Mouse (Mus musculus) hindbrain, embryonic 15.5 days (tissue): Measurements from ENCODE around the gene Ffar4. TPM values are rescaled to one million over a fixed set of nuclear protein-coding genes. Genes with fewer than 3 reads are reported as not detected.

Source experiments
- ATAC-seq: fragments of 200-750 bp; cut with Nextera tagmentation; 2 replicates; pipeline ENCODE4 v1.8.0; 2017; ENCODE audit warnings: low read depth, moderate number of reproducible peaks, moderate TSS enrichment; ENCODE audit not compliant: low FRiP score
- H3K27ac ChIP-seq: fragments of 300-500 bp; sonication (generic); replicated peaks from 2 replicates; pipeline ENCODE4 v1.5.1; 2015; ENCODE audit warnings: mild to moderate bottlenecking, inconsistent platforms
- H3K27me3 ChIP-seq: fragments of 300-500 bp; sonication (generic); 2 replicates; pipeline ENCODE4 v1.6.1; 2015; ENCODE audit warnings: control low read depth, inconsistent platforms
- H3K36me3 ChIP-seq: fragments of 300-500 bp; sonication (generic); 2 replicates; pipeline ENCODE4 v1.6.1; 2015; ENCODE audit warnings: control low read depth, inconsistent platforms
- H3K4me1 ChIP-seq: fragments of 300-500 bp; sonication (generic); replicated peaks from 2 replicates; pipeline ENCODE4 v1.6.1; 2015; ENCODE audit warnings: control low read depth, inconsistent platforms
- H3K4me2 ChIP-seq: fragments of 300-500 bp; sonication (generic); 2 replicates; pipeline ENCODE4 v1.6.1; 2015; ENCODE audit warnings: moderate library complexity, mild to moderate bottlenecking, inconsistent platforms
- H3K4me3 ChIP-seq: fragments of 300-500 bp; sonication (generic); 2 replicates; pipeline ENCODE4 v1.5.1; 2015; ENCODE audit warnings: mild to moderate bottlenecking, inconsistent platforms
- H3K9ac ChIP-seq: fragments of 300-500 bp; sonication (generic); 2 replicates; pipeline ENCODE4 v1.6.1; 2015; ENCODE audit warnings: inconsistent platforms
- H3K9me3 ChIP-seq: fragments of 300-500 bp; sonication (generic); 2 replicates; pipeline ENCODE4 v1.6.1; 2016; ENCODE audit warnings: control low read depth, inconsistent platforms
- WGBS: fragments of 180-500 bp; shearing (Covaris S2); methylation state at CpG from one replicate; pipeline ENCODE4 v1.1.7; 2015; 5-methylcytosine and 5-hydroxymethylcytosine counted together
- polyA plus RNA-seq: library from polyadenylated mRNA; unstranded; fragments of >200 nt; fragmentation: Nextera tagmentation; extraction: Ambion mirVana; gene quantifications from 2 replicates; pipeline ENCODE4 v1.2.1, GENCODE M21; 2015

Gene Ffar4
- polyA plus RNA-seq, 1 experiment from 2014 or later: 0.25 TPM

DNA sequence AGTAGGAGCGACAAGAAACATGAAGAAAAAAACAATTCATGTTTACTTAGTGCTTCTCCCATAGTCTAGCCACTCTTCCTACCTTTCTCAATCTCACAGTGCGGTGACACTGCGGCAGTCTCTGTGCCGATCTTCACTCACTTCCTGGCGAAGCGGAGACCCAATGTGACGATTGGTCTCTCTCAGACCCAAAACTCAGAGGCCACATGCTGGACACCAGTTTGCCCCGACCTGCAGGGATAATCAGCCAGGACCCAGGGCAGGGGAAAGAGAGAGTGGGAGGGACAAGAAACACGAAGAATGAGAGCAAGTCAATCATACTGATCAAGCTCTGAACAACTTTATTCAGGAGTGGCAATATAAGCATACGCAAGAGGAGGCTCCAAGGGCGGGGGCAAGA lies 21.8 kb upstream of the Ffar4 start:
- no peak overlapping the region for H3K4me3 ChIP-seq
- no peaks in the 10 kb centered on the region for H3K36me3 ChIP-seq
- no peak overlapping the region for H3K9ac ChIP-seq
- H3K27me3 ChIP-seq: no peaks in the 10 kb centered on the region
- H3K27ac ChIP-seq: no peak overlapping the region
- WGBS: 85% methylated on average over 11 of the region's 11 CpGs
- H3K9me3 ChIP-seq: no peaks in the 10 kb centered on the region
- no peak overlapping the region for H3K4me2 ChIP-seq
- no peak for ATAC-seq
- no peaks in the 10 kb centered on the region for H3K4me1 ChIP-seq

DNA sequence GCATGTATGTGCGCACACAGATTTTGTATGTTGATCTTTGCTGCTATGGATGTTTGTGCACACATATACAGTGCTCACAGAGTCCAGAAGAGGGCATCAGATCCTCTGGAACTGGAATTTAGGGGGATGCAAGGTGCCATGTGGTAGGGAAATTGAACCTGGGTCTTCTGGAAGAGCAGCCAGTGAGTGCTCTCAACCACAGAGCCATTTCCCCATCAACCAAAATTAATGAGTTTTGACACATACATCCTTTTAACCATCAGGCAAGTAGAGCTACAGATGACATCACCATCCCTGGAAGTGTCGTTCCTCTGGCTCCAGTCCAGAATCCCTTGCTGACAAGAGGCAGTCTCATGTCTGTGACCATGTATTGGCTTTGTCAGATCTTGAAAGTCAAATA lies 20.6 kb upstream of the Ffar4 start:
- H3K9me3 ChIP-seq: no peaks in the 10 kb centered on the region
- no peak overlapping the region for H3K4me2 ChIP-seq
- WGBS: 74% methylated on average over 2 of the region's 2 CpGs
- H3K27ac ChIP-seq: no peak overlapping the region
- no peaks in the 10 kb centered on the region for H3K36me3 ChIP-seq
- no peaks in the 10 kb centered on the region for H3K4me1 ChIP-seq
- H3K9ac ChIP-seq: no peak overlapping the region
- ATAC-seq: no peak
- no peak overlapping the region for H3K4me3 ChIP-seq
- H3K27me3 ChIP-seq: no peaks in the 10 kb centered on the region

DNA sequence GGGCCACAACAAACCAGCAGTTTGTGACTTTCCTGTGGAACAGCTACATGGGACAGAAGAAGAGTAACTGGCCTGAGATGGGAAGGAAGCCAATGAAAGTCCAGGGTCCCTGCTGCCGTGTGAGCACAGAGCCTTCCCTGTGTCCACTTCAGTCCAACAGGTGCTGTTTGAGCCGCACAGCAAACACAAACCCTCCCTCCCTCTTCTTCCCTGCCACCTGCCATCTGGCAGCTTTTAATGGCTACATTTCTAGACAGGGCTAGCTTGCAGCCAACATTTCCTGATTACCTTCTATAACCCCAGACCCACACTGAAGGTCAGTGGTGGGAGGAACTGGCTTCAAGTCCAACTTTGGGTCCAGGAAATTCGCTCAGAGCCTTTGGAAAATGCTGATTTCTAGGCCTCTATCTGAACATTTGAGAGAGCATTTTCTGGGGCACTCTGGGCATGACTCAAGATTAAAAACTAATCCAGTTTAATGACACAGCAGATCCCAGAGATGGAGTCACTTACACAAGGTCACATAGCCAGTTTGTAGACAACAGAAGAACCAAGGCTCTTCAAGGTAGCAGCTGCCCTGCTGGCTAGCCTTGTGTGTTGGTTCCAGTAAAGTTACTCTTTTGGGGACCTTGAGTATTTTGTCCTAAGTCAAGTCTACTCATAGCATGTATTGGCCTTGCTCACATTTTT lies 18.9 kb upstream of the Ffar4 start:
- H3K4me1 ChIP-seq: no peaks in the 10 kb centered on the region
- no peaks in the 10 kb centered on the region for H3K9me3 ChIP-seq
- ATAC-seq: no peak
- no peaks in the 10 kb centered on the region for H3K36me3 ChIP-seq
- H3K4me2 ChIP-seq: no peak overlapping the region
- H3K9ac ChIP-seq: no peak overlapping the region
- no peak overlapping the region for H3K4me3 ChIP-seq
- no peak overlapping the region for H3K27ac ChIP-seq
- WGBS: 71% methylated on average over 3 of the region's 3 CpGs
- no peaks in the 10 kb centered on the region for H3K27me3 ChIP-seq

DNA sequence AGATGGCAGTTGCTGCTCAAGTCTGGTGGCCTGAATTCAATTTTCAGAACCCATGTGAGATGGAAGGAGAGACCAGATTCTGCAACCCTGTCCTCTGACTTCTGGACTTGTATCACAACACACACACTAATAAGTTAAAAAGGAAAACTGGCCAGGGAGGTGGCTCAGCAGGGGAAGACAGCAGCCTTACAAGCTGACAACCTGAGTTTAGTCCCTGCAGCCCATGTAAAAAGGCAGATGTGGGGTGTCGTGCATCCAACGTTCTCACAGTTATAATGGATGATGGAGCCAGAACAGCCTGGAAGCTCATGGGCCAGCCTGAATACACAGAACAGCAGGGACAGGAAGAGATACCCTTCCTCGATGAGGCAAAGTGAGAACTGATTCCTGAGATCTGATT lies 15.5 kb upstream of the Ffar4 start:
- no peak overlapping the region for H3K4me3 ChIP-seq
- no peaks in the 10 kb centered on the region for H3K4me1 ChIP-seq
- no peaks in the 10 kb centered on the region for H3K9me3 ChIP-seq
- H3K27me3 ChIP-seq: no peaks in the 10 kb centered on the region
- H3K27ac ChIP-seq: no peak overlapping the region
- no peak overlapping the region for H3K4me2 ChIP-seq
- WGBS: 84% methylated on average over 3 of the region's 3 CpGs
- no peaks in the 10 kb centered on the region for H3K36me3 ChIP-seq
- H3K9ac ChIP-seq: no peak overlapping the region
- ATAC-seq: no peak

DNA sequence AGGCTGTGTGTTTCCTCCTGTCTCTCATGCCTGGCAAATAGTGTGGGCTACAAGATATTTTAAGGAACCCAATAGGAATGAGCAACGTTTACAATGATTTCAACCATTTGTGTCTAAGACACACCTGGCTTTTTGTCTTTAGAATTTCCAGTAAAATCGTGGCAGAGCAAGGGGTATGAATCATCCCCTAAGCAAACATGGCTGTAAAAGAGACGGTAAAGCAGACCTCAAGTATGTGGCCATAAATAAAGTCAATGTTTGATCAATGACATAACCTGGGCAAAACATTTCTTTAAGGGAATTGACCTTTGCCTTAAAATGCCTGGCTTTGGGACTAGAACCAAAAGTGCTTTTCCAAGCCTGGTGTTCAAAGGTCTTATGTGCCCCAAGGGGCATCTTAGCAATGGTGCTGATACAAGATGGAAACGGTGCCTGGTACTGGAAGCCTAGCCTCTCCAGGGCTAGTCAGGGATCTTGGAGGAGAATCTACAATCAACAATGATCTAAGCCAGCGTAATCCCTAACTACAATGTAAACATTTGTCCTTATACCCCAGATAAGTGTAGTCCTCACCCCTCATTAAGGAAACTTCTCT lies 13.8 kb upstream of the Ffar4 start:
- WGBS: 77% methylated on average over 5 of the region's 5 CpGs
- Histone ChIP-seq H3K4me1 (no peaks in the 10 kb centered on the region), H3K27ac (no peak overlapping the region), H3K9ac (no peak overlapping the region), H3K36me3 (no peaks in the 10 kb centered on the region), H3K4me3 (no peak overlapping the region), H3K9me3 (no peaks in the 10 kb centered on the region), H3K27me3 (no peaks in the 10 kb centered on the region), H3K4me2 (no peak overlapping the region)
- no peak for ATAC-seq

DNA sequence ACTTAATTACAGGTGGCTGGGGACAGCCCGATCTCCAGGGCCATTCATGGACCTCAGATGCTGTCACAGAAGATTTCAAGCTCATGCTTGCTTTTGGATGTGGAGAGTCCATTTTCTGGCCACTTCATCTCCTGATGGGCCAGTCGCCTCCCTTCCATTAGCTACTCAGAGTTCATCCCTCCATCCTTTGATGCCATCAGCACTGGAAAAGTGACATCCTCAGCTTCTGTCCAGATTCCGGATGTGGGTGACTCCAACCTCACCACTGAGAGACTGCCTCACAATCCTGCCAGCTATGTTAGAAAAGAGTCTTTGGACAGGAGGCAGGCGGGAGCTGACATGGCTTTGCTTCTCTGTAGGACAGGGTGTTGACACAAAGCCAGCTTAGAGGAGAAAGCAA lies 11.0 kb upstream of the Ffar4 start:
- no peak for ATAC-seq

DNA sequence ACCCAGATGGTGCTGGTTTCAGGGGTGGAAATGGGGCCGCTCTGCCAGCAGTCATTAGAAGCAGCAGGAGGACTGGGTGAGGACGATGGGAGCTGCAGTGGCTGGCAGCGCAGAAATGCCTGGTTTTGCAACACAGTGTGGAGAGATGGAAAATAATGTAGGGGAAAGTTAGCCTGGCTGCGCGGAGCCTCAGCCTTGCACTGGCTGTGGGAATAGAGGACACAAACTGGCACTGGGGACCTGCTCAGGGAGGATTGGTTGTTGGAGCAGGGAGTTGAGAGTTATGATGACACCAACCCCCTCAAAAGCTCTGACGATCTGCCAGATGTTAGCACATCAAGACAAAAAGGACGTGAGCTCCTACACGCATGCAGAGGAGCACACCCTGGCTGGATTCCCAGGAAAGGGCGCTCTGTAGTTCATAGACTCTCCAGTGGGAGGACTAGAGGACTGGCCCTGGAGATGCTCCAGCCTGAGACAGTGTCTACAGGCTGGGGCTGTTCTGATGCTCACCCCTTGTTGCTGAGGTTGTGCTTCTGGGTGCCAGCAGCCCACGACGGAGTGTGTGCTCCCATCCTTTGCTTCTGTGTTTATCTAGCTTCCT lies 9.8 kb upstream of the Ffar4 start:
- Histone ChIP-seq H3K36me3 (no peaks in the 10 kb centered on the region), H3K27me3 (no peaks in the 10 kb centered on the region), H3K27ac (no peak overlapping the region), H3K4me2 (peak overlapping the region; percentile 18; the same call in 1 of the 2 replicates), H3K9me3 (no peaks in the 10 kb centered on the region), H3K4me3 (no peak overlapping the region), H3K4me1 (no peaks in the 10 kb centered on the region), H3K9ac (no peak overlapping the region)
- WGBS: 55% methylated on average over 11 of the region's 11 CpGs
- ATAC-seq: peak; percentile 89

More for the DNA sequence above, 11.0 kb upstream of the Ffar4 start:
- no peaks in the 10 kb centered on the region for H3K27me3 ChIP-seq
- H3K36me3 ChIP-seq: no peaks in the 10 kb centered on the region
- no peak overlapping the region for H3K4me3 ChIP-seq
- no peak overlapping the region for H3K27ac ChIP-seq
- H3K9ac ChIP-seq: no peak overlapping the region
- no peak overlapping the region for H3K4me2 ChIP-seq
- WGBS: 89% methylated on average over 4 of the region's 4 CpGs
- no peaks in the 10 kb centered on the region for H3K9me3 ChIP-seq
- H3K4me1 ChIP-seq: no peaks in the 10 kb centered on the region

DNA sequence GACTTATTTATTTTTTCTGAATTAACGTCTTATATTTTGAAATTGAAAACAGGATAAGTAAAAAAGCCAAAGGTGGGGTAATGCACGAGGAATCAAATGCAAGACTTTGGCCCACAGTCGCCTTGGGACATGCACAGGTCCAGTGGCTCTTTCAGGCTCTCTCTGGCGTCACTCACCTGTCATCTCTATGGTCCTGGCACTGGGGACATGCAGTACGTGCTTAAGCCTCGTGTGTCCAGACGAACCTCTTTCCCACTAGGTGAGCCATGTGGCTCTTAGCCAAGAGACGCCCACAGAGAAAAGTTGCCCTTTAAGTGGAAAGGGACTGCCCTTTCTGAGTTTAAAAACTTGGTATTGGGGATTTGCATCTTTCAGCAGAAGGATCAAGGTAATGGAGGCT lies 7.5 kb upstream of the Ffar4 start:
- Histone ChIP-seq H3K27me3 (no peaks in the 10 kb centered on the region), H3K9me3 (no peaks in the 10 kb centered on the region), H3K36me3 (no peaks in the 10 kb centered on the region), H3K4me3 (no peak overlapping the region), H3K9ac (no peak overlapping the region), H3K27ac (no peak overlapping the region), H3K4me1 (no peaks in the 10 kb centered on the region), H3K4me2 (no peak overlapping the region)
- 83% methylated on average over 8 of the region's 8 CpGs for WGBS
- no peak for ATAC-seq

DNA sequence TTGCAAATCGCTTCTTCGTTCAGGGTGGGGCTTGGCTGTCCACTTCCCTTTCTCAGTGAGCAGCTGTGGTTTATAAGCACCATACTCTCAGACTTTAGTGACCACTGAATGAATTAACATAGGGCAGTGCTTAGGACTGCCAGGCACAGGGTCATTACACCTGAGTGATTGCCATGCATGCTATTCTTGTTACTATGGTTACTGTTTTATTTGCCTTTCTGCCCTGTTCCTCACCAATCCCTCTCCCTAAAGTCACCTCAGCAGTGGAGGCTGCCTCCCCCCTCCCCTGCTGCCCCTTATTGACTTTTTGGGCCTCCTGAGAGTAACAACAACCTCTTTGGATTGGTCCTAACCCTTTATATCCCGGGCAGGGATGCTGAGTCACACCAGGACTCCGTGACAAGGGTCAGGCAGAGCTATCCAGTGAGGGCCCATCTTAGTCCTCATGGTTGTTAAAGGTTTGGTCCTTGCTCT lies 5.3 kb upstream of the Ffar4 start:
- H3K9ac ChIP-seq: no peak overlapping the region
- H3K4me2 ChIP-seq: no peak overlapping the region
- 48% methylated on average over 4 of the region's 4 CpGs for WGBS
- no peak for ATAC-seq
- H3K4me3 ChIP-seq: no peak overlapping the region
- H3K36me3 ChIP-seq: no peaks in the 10 kb centered on the region
- peaks cover 13% of the 10 kb centered on the region for H3K27me3 ChIP-seq
- H3K27ac ChIP-seq: no peak overlapping the region
- no peaks in the 10 kb centered on the region for H3K4me1 ChIP-seq
- H3K9me3 ChIP-seq: no peaks in the 10 kb centered on the region

DNA sequence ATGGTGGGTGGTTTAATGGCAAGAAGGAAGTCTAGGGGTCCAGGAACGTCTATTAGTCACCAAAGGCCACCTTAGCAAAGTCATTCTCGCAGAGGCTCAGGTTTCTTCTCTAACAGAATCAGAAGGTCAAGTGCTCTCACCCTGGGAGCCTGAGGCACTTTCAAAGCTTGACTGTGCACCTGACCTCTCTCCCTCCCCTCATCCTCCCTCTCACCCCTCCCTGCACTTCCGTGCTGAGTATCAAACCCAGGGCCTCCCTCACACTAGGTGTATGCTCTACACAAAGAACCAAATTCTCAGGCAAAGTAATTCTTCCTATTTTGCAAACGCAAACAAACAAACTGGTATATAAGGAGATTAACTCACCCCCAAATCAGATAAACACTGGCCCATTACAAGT lies 640 bp upstream of the Ffar4 start:
- WGBS: 10% methylated on average over 4 of the region's 4 CpGs
- no peak overlapping the region for H3K4me3 ChIP-seq
- no peak overlapping the region for H3K9ac ChIP-seq
- no peaks in the 10 kb centered on the region for H3K36me3 ChIP-seq
- no peak overlapping the region for H3K4me2 ChIP-seq
- H3K9me3 ChIP-seq: no peaks in the 10 kb centered on the region
- no peak overlapping the region for H3K27ac ChIP-seq
- ATAC-seq: no peak
- peaks cover 11% of the 10 kb centered on the region for H3K4me1 ChIP-seq
- H3K27me3 ChIP-seq: peaks cover 38% of the 10 kb centered on the region

DNA sequence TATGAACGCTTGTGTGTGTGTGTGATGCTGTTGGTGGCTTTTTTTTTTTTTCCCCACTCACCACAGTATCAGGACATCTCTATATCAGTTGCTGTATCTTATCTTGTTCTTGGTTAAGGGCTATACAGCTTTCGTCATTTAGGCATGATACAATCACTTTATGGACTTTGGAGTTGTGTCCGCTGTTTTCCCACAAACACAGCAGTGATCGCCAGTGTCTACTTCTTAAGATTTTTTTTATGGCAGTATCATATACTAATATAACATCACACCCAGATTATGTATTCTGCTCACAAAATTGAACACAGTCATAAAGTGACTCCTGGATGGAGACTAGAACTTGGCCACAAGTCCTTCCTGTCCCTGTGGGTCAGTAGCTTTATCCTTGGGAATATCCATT lies 11.0 kb downstream of the Ffar4 start:
- no peak overlapping the region for H3K4me2 ChIP-seq
- H3K36me3 ChIP-seq: no peaks in the 10 kb centered on the region
- no peak for ATAC-seq
- no peak overlapping the region for H3K27ac ChIP-seq
- no peak overlapping the region for H3K9ac ChIP-seq
- no peaks in the 10 kb centered on the region for H3K27me3 ChIP-seq
- 97% methylated on average over 4 of the region's 4 CpGs for WGBS
- H3K4me3 ChIP-seq: no peak overlapping the region
- H3K4me1 ChIP-seq: no peaks in the 10 kb centered on the region
- no peaks in the 10 kb centered on the region for H3K9me3 ChIP-seq

DNA sequence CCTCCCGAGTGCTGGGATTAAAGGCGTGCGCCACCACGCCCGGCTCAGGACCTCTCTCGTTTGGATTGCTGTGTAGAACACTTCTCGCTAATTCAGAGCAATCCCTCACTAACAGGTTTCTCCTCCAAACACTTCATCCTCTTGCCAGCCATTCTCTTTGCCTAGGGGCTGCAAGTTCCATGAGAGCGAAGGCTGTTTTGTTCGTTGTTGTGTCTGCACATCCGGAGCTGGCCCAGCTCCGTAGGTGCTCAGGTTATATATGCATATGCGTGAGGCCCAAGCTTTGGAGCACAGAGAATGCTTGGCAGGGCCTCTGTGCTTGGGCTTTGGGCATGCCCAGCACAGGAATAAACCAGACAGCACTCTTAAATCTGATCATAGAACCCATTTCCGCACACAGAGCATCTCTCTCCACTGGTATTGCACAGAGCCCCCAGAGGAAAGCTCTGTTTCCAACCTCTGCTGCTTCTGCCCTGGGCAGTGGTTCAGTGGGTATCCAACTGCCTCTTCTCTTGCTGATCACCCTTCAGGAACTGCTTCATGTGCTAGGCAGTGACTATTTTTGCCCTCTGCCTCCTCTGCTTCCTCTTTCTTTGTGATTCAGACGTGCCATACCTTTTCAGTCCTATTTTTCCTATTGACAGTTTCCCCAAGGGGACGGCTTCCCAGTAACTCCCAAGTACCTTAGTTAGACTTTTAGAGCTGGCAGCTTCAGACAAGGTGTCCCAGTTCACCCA lies 12.8 kb downstream of the Ffar4 start:
- Histone ChIP-seq H3K27ac (no peak overlapping the region), H3K4me2 (no peak overlapping the region), H3K9ac (no peak overlapping the region), H3K36me3 (no peaks in the 10 kb centered on the region), H3K4me1 (no peaks in the 10 kb centered on the region), H3K9me3 (no peaks in the 10 kb centered on the region), H3K27me3 (no peaks in the 10 kb centered on the region), H3K4me3 (no peak overlapping the region)
- no peak for ATAC-seq
- 91% methylated on average over 15 of the region's 15 CpGs for WGBS
